Mouse (Mus musculus): ENCODE measurements around the gene Rabgap1l. TPM values are rescaled to one million over a fixed set of nuclear protein-coding genes. Genes with fewer than 3 reads are reported as not detected.

Rabgap1l gene
- polyA plus RNA-seq, 1 experiment = 17.9 TPM

GRCm38 (mm10) chr1:160316239-160316638, 476.8 kb downstream of the Rabgap1l start:
- no peak for TF ChIP-seq GATA1 (IDR thresholded peaks at IDR 0.05; ENCODE audit: low read length)

DNA sequence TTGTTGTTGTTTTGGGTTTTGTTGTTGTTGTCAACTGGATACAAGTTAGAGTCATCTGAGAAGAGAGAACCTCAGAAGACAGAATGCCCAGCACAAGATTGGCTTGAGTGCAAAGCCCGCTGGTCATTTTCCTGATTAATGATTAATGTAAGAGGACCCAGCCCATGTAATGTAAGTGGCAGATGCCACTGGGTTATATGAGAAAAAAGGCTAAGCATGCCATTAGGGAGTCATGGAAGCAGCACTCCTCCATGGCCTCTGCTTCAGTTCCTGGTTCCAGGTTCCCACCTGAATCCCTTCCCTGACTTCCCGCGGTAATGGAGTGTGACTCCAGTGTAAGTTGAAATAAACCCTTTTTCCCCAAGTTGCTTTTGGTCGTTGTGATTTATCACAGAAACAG, 480.4 kb downstream of the Rabgap1l start:
- TF ChIP-seq GATA1 (IDR thresholded peaks at IDR 0.05; ENCODE audit: low read length) = no peak

DNA sequence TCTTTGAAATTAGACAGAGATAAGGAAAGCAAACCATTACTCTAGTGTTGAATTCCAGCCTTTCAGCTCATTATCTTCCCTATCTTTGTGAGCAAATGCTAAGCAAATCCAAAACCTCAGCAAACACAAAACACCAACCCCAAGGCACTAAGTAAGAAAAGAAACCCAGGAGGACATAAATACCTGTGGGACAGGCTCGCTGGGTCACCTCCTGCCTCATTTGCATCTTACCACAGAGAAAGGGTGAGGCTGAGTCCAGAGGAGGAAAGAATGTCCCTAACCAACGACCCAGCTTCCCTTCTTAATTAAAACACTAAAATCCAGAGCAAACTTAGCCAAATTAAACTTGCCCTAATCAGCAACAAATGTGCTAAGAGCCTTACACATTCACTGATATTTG, 481.1 kb downstream of the Rabgap1l start:
- TF ChIP-seq GATA1 (IDR thresholded peaks at IDR 0.05; ENCODE audit: low read length) = no peak

DNA sequence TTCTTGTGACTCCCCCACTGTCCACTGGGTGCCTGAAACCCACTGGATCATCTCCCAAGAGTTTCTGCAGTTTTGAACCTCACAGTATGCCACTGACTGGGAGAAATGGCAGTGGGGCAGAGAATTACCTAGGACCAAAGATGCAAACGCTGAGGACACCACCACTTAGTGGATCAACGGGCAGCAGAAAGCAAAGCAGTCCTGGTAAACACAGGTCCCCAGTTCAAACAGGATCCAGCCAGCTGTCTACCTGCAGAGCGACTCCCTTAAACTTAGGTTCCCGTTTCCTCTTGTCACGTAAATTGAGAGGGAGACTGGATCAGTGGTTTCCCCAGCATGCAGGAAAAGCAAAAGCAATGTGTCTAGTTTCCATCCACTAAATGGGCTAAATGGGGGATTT, 483.1 kb downstream of the Rabgap1l start:
- TF ChIP-seq GATA1 (IDR thresholded peaks at IDR 0.05; ENCODE audit: low read length) = no peak

DNA sequence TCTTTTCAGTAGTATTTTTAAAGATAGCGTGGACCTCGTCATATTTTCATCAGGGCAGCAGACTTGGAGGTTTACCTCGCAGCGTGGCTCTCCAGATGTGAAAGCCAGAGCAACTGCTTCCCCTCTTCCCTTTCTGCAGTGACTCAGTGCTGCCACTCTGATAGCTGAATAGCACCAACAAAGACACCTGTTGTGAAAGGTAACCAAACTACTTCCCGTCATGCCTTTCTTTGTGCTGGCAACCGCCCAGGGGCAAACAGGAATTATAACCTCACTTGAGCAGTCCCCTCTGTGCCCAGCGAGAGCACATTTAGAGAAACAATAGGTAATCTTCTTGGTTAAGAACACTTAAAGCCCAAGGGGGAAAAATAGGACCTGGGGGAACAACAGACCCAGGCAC, 484.0 kb downstream of the Rabgap1l start:
- no peak for TF ChIP-seq GATA1 (IDR thresholded peaks at IDR 0.05; ENCODE audit: low read length)

- no peak for TF ChIP-seq GATA1 (IDR thresholded peaks at IDR 0.05; ENCODE audit: low read length)
Observed at GRCm38 (mm10) chr1:160308498-160308897, 484.5 kb downstream of the Rabgap1l start.

DNA sequence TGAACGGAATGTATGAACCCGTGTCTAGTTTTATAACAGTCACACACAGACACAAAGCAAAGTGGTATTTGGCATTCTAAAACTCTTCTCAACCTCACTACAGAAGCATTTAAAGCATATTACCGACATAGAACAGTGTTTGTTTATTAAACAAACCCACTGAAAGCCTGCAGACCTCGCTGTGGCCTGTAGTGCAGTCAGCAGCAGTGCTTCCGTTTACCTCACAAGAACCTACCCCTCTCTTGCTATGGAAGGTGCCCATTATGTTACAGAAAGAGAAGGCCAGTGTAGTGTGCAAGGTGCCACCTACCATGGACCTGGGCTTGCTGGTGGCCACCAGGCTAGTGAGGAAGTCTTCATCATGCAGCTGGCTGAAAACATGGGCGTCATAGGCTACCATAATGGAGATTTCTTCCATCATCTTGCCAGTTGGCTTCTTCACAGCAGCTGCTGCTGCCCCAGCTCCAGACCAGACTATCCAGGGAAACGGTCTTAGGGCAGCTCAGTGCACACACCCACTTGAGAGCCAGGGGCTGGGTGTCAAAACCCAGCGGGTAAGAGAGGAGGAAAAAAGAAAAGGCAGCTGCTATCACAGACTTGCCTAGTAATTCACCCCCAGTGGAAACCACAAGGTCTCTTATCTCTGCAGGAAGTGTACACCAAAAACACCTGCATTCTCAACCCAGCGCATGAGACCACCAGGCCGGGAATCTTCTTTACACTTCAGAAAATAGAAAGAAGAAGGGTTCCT, 486.0 kb downstream of the Rabgap1l start:
- TF ChIP-seq GATA1 (IDR thresholded peaks at IDR 0.05; ENCODE audit: low read length) = peak; percentile 45

DNA sequence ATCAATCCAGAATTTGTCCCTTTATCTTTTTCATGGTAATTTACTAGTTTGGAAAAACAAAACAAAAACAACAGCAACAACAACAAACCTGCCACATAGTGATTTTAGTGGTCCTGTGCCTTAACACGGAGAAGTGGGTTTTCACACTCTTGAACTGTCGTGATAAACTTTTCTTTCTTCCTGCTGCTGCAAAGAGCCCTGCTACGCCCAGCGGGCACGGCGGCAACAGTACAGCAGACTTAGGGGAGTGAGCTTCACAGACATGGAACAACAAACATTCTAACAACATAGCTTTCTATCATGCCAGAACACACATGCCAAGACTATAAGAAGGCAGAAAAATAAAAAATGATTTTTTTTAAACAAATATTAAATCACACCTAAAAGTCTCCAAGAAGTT, 486.7 kb downstream of the Rabgap1l start:
- no peak for TF ChIP-seq GATA1 (IDR thresholded peaks at IDR 0.05; ENCODE audit: low read length)

DNA sequence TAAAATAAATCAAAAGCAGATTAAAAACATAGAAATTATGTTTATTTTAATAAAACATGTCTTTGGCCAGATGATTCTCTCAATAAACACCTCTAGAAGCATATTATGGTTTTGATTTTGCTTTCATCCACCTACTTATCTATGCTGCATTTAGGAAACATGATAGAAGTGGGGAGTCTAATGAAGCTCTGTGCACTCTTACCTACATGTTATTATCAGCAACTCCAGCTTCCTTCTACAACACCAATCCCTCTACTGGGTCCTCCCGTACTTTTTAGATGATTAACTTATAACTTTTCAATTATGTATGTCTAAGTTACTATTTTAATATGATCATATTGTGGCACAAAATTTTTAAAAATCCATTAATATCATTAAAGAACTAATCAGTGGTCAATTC, 487.2 kb downstream of the Rabgap1l start:
- no peak for TF ChIP-seq GATA1 (IDR thresholded peaks at IDR 0.05; ENCODE audit: low read length)

DNA sequence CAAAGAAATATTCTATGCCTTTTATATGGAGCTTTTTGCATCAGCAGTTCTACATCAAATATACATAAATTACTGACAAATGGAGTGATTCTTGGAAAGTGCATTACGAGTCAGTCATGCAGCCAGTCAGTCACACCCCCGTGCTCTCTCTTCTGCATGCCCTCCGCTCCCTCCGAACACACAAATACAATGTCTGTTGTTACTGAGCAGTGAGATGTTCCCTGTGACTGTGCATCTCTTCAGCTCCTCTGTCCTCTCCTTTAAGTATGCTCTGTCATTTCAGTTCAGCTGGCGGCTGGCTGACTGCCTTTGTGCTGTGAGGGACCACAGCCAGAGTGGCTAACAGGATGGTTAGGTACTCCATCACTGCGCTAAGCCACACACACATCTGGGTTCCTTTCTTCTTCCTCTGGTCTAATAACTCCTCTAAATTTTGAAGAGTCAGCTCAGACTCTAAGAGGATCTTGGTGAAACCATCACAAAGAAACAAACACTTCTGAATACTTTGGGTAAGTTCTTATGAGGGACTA, 488.0 kb downstream of the Rabgap1l start:
- no peak for TF ChIP-seq GATA1 (IDR thresholded peaks at IDR 0.05; ENCODE audit: low read length)

DNA sequence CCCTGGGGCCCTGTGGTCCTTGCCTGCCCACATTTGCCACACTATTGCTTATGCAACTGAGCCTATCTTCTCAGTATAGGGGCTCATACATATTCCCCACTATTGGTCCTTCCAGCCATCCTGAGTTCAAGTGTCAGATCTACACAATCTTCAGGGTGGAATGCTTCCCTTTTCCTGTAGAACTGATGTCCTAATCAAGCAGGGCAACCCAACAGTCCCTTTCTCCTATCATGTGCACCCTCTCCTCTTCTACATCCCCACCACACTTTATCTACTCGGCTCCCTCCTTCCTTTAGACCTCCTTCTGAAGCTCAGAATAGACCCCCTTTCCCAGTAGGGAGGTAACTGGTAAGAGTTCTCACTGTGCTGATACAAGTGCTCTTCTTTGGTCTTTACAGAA, 490.7 kb downstream of the Rabgap1l start:
- TF ChIP-seq GATA1 (IDR thresholded peaks at IDR 0.05; ENCODE audit: low read length) = no peak

DNA sequence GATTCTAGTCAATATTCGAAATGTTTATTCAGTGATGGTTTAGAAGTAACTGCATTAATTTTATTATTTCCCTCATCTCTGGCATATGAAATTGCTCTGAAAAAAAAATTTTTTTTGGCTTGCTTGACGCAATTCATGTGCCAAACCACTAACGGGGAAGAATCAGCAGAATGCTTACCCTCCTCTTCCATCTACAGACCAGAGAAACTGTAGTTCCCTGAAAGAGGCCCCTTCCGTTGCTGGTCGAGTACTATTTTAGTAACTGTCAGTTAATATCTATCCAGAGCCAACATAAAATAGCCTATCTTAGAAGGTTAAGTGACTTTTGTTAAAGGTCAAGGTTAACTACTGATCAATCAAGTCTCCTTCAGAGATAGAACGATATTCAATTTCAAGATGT, 491.9 kb downstream of the Rabgap1l start:
- TF ChIP-seq GATA1 (IDR thresholded peaks at IDR 0.05; ENCODE audit: low read length) = no peak

GRCm38 (mm10) chr1:160300704-160301103, 492.3 kb downstream of the Rabgap1l start:
- no peak for TF ChIP-seq GATA1 (IDR thresholded peaks at IDR 0.05; ENCODE audit: low read length)

DNA sequence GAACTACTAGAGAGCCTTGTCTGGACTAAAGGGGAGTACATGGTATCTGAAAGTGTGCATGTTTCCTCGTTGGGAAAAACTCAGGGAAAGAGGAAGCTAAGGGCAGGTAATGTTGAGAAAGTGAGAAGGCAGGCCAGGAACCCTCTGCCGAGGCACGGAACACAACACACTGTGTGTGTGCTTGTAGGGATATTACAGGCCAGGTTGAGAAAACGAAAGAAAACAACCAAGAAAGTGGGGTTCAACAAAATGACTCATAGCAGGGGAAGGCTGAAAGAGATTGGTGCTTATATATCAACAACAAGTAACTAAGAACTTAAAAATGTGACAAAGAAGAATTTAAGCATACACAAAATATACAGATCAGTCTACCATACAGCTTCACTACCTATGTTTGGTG, 493.0 kb downstream of the Rabgap1l start:
- no peak for TF ChIP-seq GATA1 (IDR thresholded peaks at IDR 0.05; ENCODE audit: low read length)

DNA sequence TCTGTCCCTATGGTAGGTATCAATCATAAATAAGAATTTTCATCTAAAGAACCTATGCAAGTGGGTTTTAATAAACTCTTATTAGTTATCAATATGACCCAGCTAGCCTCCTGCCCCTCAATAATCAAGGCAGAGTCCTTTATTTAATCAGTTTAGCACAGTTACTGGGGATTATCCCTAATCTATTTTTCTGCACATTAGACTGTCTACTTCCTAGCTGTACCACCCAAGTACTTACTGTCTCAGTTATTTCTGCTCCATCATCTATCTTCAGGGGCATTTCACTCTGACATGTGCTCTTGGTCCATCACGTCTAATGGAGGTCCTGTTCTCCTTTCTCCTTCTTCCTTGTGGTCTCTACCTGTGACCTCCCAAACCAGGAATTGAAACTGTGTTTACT, 494.1 kb downstream of the Rabgap1l start:
- no peak for TF ChIP-seq GATA1 (IDR thresholded peaks at IDR 0.05; ENCODE audit: low read length)

GRCm38 (mm10) chr1:160297701-160298100, 495.3 kb downstream of the Rabgap1l start:
- TF ChIP-seq GATA1 (IDR thresholded peaks at IDR 0.05; ENCODE audit: low read length) = no peak

- no peak for TF ChIP-seq GATA1 (IDR thresholded peaks at IDR 0.05; ENCODE audit: low read length)
Observed at GRCm38 (mm10) chr1:160295323-160295722, 497.7 kb downstream of the Rabgap1l start.
